Mouse (Mus musculus) neutrophil, adult 5-6 weeks (primary cell): ENCODE measurements around the gene Zfp36. TPM values are rescaled to one million over a fixed set of nuclear protein-coding genes. Genes with fewer than 3 reads are reported as not detected.

Experiments
- ATAC-seq: fragments of 151-379, 151-347 bp; 2 replicates; pipeline ENCODE4 v1.8.0; 2017; ENCODE audit warnings: mild to moderate bottlenecking, moderate TSS enrichment; ENCODE audit not compliant: insufficient number of reproducible peaks, poor library complexity, low FRiP score, severe bottlenecking; ENCODE audit errors: extremely low read depth
- total RNA-seq: library from RNA; stranded (forward); fragments of 200-1000 nt; gene quantifications from 2 replicates; pipeline ENCODE4 v1.2.3, GENCODE M21; 2017

Zfp36 gene
- total RNA-seq, 1 experiment from 2014 or later, result 563 TPM

DNA sequence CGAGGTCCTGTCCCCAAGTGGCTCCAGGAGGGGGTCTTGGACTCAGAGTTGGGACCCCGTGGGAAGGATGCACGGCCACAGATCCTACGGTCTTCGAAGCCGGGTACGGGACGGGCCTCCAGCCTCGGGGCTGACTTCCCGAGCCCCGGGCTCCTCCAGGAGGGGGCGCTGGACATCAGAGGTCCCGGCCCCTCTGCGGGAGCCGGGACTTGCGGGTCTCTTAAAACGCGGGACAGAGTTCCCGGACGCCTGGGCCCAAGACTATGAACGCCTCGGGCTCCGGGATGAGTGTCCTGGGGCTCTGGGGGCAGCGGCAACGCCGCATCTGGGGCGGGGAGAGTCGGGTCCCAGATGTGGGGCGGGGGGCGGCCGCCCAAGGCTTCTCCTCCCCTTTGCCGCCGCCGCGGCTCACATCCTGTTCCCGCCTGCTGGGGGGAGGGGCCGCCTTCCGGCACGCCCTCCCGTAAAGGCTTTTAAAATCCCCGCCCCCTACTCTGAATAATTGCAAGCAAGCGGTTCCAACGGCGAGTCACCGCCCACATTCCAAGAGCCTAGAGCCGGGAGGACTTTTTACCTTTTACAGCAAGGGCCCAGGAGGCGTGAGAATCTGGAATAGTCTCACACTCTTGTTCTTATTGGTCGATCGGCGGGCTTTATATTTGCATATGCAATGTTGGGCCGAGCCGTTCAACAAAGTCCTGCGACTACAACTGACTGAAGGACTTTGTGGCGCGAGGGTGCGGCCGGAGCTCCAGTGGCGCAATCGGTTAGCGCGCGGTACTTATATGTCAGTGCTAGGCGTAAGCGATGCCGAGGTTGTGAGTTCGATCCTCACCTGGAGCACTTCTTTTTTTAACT, 7.6 kb downstream of the Zfp36 start, which contains the start of gene Plekhg2:
TSS of gene Plekhg2 (minus strand) at position 349 of the 858 bp plus-strand sequence.
- ATAC-seq, result peak; percentile 65

DNA sequence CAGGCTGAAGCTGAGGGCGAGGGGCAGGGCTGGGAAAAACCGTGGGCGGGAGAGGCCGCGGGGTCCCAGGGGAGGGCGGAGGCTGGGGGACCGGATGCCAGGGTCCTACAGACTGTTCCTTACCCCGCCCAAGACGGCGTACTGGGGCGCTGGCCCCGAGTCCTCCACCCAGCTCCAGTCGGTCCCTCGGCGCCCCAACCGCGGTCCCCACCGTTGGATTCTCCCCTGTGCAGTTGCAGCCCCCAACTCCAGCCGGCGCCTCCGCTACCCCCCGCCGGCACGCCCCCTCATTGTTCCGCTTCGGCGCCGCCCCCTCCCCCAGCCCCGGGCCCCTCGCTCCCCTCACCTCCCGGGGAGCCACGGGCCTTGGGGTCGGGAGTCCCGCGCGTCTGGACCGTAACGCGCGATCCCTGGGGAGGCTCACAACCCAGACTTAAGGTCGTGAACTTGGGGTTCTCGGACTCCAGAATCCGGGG, 8.5 kb downstream of the Zfp36 start:
- no peak for ATAC-seq

GRCm38 (mm10) chr7:28370977-28371513, 9.0 kb downstream of the Zfp36 start:
- no peak for ATAC-seq

DNA sequence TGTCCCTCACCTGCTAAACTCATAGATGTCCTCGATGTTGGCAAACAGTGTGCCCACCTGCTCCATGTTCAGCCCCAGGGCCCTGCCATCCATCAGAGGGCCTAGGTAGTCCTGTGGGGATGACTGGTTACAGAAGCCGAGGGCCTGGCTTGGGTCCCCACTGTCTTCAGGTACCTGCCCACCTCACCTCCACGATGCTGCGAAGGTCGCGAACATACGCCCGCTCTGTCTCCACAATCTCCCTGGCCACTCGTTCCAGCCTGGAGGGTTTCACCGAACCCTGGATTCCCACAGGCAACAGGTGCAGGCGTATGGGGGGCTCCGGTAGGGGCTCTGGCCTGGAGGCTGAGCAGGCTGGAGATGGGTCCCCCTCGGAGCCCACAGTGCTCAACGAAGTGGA, 10.0 kb downstream of the Zfp36 start:
- no peak for ATAC-seq

- no peak for ATAC-seq
Measured at GRCm38 (mm10) chr7:28368276-28368920, 11.7 kb downstream of the Zfp36 start.

- ATAC-seq, result no peak
Measured at GRCm38 (mm10) chr7:28367663-28368275, 12.3 kb downstream of the Zfp36 start.

DNA sequence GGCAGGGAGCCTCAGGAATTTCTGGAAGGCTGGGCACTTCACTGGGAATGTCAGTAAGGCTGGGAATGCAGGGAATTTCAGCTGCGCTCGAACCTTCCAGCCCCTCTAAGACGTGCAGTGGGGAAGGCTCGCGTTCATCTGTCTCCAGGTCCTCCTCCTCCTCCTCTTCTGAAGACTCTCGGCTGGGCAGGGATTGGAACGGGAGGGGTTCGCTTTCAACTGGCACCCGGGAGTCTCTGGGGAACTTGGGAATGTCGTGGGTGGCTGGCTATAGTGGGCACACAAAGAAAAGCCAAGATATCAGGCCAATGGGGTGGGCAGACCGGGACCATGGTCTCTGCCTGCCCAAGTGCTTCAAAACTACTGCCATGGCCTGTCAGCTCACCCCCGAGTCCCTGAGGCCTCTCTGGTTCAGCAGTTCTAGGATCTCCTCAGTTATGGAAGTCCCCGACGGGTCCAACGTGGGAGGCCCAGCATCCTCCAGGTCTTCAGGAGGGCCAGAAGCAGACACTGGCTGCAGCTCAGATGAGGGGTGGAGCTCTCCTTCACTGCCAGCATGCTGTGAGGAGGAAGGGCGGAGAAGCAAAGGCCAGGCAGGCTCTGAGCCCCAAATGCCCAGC, 17.5 kb downstream of the Zfp36 start:
- no peak for ATAC-seq

GRCm38 (mm10) chr7:28361647-28362341, 18.3 kb downstream of the Zfp36 start:
- ATAC-seq, result no peak

DNA sequence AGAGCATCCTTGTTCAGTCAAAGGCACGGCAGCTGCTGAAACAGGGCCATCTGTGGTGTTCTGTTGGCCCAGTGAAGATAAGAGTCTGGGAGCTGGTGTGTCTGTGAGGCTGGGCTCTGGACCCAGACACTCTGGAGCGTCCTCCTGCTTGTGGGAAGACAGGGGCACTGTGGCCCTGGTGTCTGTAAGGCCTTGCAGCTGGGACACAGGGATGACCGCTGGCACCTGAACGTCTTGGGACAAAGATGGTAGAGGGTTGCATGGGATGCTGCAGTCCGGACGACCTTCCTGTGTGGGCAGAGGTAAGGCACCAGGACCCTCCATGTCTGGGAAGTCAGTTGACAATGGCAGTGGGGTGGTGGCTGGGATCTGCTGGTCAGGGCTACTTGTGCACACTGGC, 19.8 kb downstream of the Zfp36 start:
- ATAC-seq, result no peak

GRCm38 (mm10) chr7:28359854-28360253, 20.2 kb downstream of the Zfp36 start:
- ATAC-seq, result no peak

- ATAC-seq, result no peak
Measured at GRCm38 (mm10) chr7:28358431-28358830, 21.6 kb downstream of the Zfp36 start.

GRCm38 (mm10) chr7:28357984-28358383, 22.1 kb downstream of the Zfp36 start:
- ATAC-seq, result no peak

DNA sequence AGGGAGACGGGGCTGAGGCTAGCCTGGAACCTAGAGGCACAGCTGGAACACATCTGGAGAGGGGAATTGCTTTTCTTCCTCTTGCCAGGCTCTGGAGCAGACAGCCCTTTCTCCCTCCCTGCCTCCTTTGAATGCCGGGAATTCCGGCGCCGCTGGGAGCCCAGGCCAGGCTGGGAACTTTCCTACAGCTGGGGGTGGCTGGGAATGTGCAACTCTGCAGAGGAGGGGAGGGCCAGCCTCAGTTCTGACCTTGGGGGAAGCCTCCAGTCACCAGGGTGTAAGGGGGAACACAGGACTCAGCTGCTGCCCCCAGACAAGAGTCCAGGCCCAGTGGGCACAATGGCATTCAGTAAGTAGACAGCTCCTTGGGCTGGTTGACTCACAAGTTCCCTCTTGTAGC, 23.1 kb downstream of the Zfp36 start:
- no peak for ATAC-seq

- ATAC-seq, result no peak
Measured at GRCm38 (mm10) chr7:28355221-28355620, 24.8 kb downstream of the Zfp36 start.

DNA sequence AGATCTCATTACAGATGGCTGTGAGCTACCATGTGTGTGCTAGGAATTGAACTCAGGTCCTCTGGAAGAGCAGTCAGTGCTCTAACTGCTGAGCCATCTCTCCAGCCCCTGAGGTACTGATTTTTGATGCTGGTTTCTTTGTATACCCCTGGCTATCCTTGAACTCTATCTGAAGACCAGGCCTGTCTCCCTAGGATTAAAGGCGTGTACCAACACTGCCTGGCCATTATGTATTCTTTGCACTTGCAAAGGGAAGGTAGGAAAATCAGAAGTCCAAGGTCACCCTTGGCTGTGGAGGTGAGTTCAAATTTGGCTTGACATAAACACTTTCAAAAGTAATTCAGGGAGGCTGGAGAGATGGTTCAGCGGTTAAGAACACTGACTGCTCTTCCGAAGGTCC, 25.5 kb downstream of the Zfp36 start:
- no peak for ATAC-seq

DNA sequence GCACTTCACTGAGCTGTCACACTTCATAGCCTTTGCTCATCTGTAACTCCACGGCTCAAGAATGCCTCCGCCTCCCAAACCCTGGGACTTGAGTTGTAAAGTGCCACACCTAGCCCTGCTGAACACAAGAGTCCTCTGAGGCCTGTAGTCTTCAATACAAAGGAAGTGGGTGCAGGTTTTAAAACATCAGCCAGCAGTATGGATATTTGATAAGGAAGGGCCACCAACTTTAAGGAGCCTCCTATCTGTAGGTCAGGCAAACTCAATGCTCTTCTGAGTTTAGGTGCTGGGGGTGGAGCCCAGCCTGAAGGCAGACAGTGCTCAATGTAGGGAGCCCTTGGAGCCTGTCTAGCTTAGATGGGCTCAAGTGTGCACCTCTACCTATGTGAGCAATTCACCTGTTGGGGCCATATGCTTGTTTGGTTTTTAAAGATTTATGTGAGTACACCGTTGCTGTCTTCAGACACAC, 25.9 kb downstream of the Zfp36 start:
- no peak for ATAC-seq

GRCm38 (mm10) chr7:28353267-28353666, 26.8 kb downstream of the Zfp36 start:
- no peak for ATAC-seq

GRCm38 (mm10) chr7:28351676-28352191, 28.3 kb downstream of the Zfp36 start:
- ATAC-seq, result no peak
